Mouse (Mus musculus): ENCODE data around the gene Efl1.

- TF ChIP-seq TCF3 (IDR thresholded peaks at IDR 0.05; ENCODE audit: insufficient read length, low read depth) (no peak), E2F4 (IDR thresholded peaks at IDR 0.05; ENCODE audit: insufficient read depth) (no peak), REST (IDR thresholded peaks at IDR 0.05; ENCODE audit: insufficient read depth, insufficient read length) (no peak), POLR2A (IDR thresholded peaks at IDR 0.05; ENCODE audit: insufficient read length, low read depth) (no peak), TCF12 (IDR thresholded peaks at IDR 0.05; ENCODE audit: insufficient read depth, poor library complexity, severe bottlenecking) (no peak), USF1 (IDR thresholded peaks at IDR 0.05; ENCODE audit: low read depth) (no peak), POLR2AphosphoS2 (IDR thresholded peaks at IDR 0.05; ENCODE audit: insufficient read length, low read depth) (no peak), MAX (IDR thresholded peaks at IDR 0.05; ENCODE audit: low read depth) (no peak), MYOD1 (IDR thresholded peaks at IDR 0.05; ENCODE audit: control insufficient read depth in 1 of 3, insufficient read length in 2 of 3, low read depth in 2 of 3) (no peak)
Measured at GRCm38 (mm10) chr7:82743116-82743765, 94.8 kb downstream of the Efl1 start.
